Mouse (Mus musculus) kidney, embryonic 16.5 days (tissue): ENCODE data around the gene Prickle4. TPM values are rescaled to one million over a fixed set of nuclear protein-coding genes. Genes with fewer than 3 reads are reported as not detected.
A peak's percentile ranks its signal among the peaks of the same experiment; 100 is the strongest.

ENCODE experiments used
- ATAC-seq: fragments of 200-750 bp; cut with Nextera tagmentation; 2 replicates; pipeline ENCODE4 v1.8.0; 2017; ENCODE audit warnings: moderate TSS enrichment; ENCODE audit not compliant: low FRiP score, low TSS enrichment
- H3K27ac ChIP-seq: fragments of 300-500 bp; sonication (generic); 2 replicates; pipeline ENCODE4 v1.5.1; 2014; ENCODE audit warnings: low read length
- H3K27me3 ChIP-seq: fragments of 300-500 bp; sonication (generic); 2 replicates; pipeline ENCODE4 v1.6.1; 2014; ENCODE audit warnings: low read length, control low read depth, mixed read lengths; ENCODE audit not compliant: insufficient read depth
- H3K36me3 ChIP-seq: fragments of 300-500 bp; sonication (generic); 2 replicates; pipeline ENCODE4 v1.6.1; 2014; ENCODE audit warnings: low read length, control low read depth, mixed read lengths; ENCODE audit not compliant: insufficient read depth
- H3K4me1 ChIP-seq: fragments of 300-500 bp; sonication (generic); 2 replicates; pipeline ENCODE4 v1.6.1; 2014; ENCODE audit warnings: low read length, control low read depth, mixed read lengths; ENCODE audit not compliant: insufficient read depth
- H3K4me2 ChIP-seq: fragments of 300-500 bp; sonication (generic); replicated peaks from 2 replicates; pipeline ENCODE4 v1.6.1; 2014; ENCODE audit warnings: low read depth, low read length
- H3K4me3 ChIP-seq: fragments of 300-500 bp; sonication (generic); 2 replicates; pipeline ENCODE4 v1.5.1; 2014; ENCODE audit warnings: mild to moderate bottlenecking, low read length
- H3K9ac ChIP-seq: fragments of 300-500 bp; sonication (generic); replicated peaks from 2 replicates; pipeline ENCODE4 v1.6.1; 2014; ENCODE audit warnings: low read length
- H3K9me3 ChIP-seq: fragments of 300-500 bp; sonication (generic); 2 replicates; pipeline ENCODE4 v1.6.1; 2016; ENCODE audit warnings: low read length, control low read depth
- WGBS: fragments of 180-500 bp; shearing (Covaris S2); extraction: QIAGEN DNeasy Blood & Tissue Kit; methylation state at CpG from one replicate; pipeline ENCODE4 v1.1.7; 2014; 5-methylcytosine and 5-hydroxymethylcytosine counted together
- polyA plus RNA-seq: library from polyadenylated mRNA; unstranded; fragments of >200 nt; fragmentation: Nextera tagmentation; extraction: Ambion mirVana; gene quantifications from 2 replicates; pipeline ENCODE4 v1.2.1, GENCODE M21; 2015

The Prickle4 gene
- polyA plus RNA-seq, 1 experiment from 2014 or later = 1.3 TPM

DNA sequence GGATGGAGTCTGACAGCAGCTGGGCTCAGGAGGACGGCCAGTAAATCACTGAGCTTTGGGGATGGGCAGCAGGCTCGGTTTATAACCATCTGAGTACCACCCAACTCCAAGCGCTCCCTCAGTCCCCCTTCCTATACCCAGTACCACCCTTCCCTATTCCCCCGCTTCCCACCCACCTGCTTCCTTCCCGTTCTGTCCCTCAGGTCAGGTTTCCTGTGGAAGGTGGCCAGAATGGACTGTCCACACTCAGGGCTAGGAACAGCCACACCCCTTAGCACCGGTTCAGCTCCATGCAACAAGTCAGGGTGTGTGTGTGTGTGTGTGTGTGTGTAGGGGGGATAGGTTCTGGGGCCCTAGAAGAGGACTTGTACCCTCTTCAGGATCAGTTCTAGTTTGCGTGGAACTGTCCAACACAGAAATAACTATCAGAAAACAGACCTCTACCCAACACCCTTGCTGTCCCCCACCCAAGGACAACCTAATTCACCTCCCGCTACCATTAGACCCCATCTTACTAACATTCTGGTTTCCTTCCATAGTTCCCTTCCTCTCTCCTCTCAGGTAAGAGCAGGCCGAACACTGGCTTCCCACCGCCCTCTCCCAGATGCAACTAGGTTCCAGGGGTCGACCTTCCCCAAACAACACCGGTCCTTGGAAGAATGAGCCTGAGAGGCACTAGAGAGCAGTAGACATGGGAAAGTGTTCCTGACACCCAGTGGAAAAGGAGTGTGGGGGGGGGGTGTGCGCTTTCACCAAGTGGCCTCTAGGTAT, 680 bp downstream of the Prickle4 start:
- H3K4me2 ChIP-seq = peak overlapping the region; percentile 83
- peaks cover 24% of the 10 kb centered on the region for H3K4me1 ChIP-seq
- no peak for ATAC-seq
- H3K27ac ChIP-seq = peak overlapping the region; percentile 74; the same call in 1 of the 2 replicates
- H3K4me3 ChIP-seq = peak overlapping the region; percentile 74
- H3K27me3 ChIP-seq = no peaks in the 10 kb centered on the region; the same call in 1 of the 2 replicates
- H3K36me3 ChIP-seq = no peaks in the 10 kb centered on the region
- H3K9ac ChIP-seq = peak overlapping the region; percentile 85
- 31% methylated on average over 13 of the region's 13 CpGs for WGBS
- no peaks in the 10 kb centered on the region for H3K9me3 ChIP-seq

DNA sequence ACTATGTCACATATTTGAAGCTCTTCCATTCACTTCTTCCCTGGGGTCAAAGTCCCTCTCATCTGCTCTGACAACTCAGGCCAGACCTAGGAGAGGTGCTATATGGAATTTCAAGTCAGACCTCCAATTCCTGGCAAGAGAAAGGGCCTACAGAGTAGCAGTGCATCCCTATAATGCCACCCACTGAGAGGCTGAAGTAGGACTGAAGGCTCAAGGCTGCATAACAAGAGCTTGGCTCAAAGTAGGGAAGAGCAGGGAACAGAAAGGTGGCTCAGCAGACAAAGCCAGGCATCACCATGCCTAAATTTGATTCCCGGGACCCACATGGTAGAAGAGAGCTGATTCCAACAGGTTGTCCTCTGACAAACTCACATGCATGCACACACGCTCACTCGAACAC, 2.9 kb downstream of the Prickle4 start:
- peaks cover 30% of the 10 kb centered on the region for H3K4me1 ChIP-seq
- H3K36me3 ChIP-seq = no peaks in the 10 kb centered on the region
- no peak overlapping the region for H3K27ac ChIP-seq
- no peak overlapping the region for H3K4me2 ChIP-seq
- no peaks in the 10 kb centered on the region for H3K9me3 ChIP-seq
- 94% methylated on average over 3 of the region's 3 CpGs for WGBS
- no peaks in the 10 kb centered on the region; the same call in 1 of the 2 replicates for H3K27me3 ChIP-seq
- no peak overlapping the region for H3K9ac ChIP-seq
- no peak for ATAC-seq
- no peak overlapping the region for H3K4me3 ChIP-seq

DNA sequence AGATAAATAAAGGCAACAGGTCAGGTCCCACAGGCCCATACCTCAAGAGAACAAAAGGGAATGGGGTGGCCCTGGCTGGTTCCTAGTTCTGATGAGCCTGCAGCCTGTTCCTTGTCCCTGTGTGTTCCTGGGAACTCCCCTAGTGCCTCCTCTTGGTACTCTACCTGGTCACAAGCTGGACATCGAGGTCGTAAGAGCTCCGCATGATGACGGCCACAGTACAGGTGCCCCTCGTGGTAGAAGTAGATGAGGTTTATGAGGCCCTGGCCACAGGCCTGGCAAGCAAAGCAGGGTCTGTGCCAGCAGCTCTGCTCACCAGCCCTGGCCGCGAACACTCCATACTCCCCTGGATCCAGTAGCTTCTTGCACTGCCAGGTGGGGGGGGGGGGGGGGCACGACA, 4.6 kb downstream of the Prickle4 start:
- Histone ChIP-seq H3K4me1 (peaks cover 26% of the 10 kb centered on the region), H3K4me3 (peak overlapping the region; percentile 75), H3K36me3 (peaks cover 11% of the 10 kb centered on the region; the same call in 1 of the 2 replicates), H3K9me3 (no peaks in the 10 kb centered on the region), H3K27ac (no peak overlapping the region), H3K4me2 (peak overlapping the region; percentile 83; the same call in 1 of the 2 replicates), H3K27me3 (no peaks in the 10 kb centered on the region), H3K9ac (no peak overlapping the region)
- WGBS = 82% methylated on average over 8 of the region's 8 CpGs
- ATAC-seq = no peak

DNA sequence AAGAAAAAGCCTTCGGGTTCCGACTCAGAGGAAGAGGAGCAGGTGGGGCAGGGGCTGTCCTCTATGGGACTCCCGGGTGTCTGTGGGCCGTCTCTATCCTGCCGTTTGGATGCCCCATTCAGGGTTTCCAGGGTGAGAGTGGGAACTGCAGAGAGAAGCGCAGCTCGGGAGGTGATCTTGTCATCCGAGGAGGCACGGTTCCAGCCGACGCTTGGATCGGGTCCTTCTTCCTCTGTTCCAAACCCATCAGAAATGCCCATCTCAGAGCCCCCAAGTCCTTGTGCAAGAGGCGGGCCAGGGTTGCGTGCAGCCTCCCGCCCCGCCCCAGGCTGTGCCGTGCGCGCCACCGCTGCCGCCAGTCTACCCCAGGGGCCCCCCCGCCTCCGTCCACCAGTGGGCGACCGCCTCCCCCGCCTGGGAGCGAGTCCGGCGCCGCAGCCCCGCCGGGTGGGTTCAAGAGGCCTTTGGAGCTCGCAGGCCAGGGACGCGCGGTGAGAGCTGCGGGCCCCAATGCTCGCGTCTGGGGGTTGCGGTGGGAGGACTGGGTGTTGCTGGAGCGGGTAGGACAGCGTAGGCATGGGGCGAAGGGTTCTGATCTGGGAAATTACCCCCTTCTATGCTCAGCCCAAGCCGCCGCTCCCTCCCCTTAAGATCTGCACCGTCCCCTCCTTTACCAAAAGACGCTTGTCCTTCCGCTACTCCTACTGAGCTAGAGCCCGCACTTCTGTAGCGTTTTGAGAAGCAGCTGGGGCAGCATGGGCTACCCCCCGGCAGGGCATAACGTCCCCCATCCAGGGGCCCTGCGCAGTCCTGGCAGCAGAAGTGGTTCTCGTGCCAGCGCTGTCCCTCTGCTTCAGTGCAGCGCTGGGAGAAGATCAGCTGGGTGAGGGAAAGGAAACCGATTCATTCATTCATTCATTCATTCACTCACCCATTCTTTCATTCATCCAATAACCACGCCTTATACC, 5.6 kb downstream of the Prickle4 start, which contains the start of gene Frs3:
Gene Frs3 (plus strand): TSS at position 423 of the 968 bp plus-strand sequence.
- H3K9ac ChIP-seq = peak within 1 kb of the TSS; percentile 83
- H3K27me3 ChIP-seq = no peaks in the 10 kb centered on the region
- peak within 1 kb of the TSS; percentile 75 for H3K4me3 ChIP-seq
- WGBS = 1% methylated on average over 57 of the region's 58 CpGs
- peaks cover 19% of the 10 kb centered on the region; the same call in 1 of the 2 replicates for H3K36me3 ChIP-seq
- H3K4me1 ChIP-seq = peaks cover 20% of the 10 kb centered on the region
- peak within 1 kb of the TSS; percentile 83 for H3K4me2 ChIP-seq
- H3K9me3 ChIP-seq = no peaks in the 10 kb centered on the region
- peak within 1 kb of the TSS; percentile 72 for H3K27ac ChIP-seq
- peak; percentile 68 for ATAC-seq

DNA sequence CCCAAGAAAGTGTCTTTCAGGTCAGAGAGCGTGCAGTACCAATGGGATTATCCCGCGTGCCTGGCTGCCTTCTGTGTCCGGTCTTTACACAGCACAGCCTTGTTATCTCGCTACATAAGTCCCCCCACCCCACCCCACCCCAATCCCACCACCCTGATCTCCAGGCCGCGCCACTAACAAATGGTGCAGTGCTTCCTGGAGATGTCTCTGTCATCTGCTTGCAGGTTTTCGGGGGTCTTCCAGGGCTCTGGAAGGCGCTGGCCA, 6.3 kb downstream of the Prickle4 start, which contains the start of gene Tomm6:
Gene Tomm6 (minus strand): TSS at position 43 of the 264 bp plus-strand sequence.
- Histone ChIP-seq H3K27ac (peak within 1 kb of the TSS; percentile 72), H3K4me2 (peak within 1 kb of the TSS; percentile 83), H3K9me3 (no peaks in the 10 kb centered on the region), H3K27me3 (no peaks in the 10 kb centered on the region), H3K36me3 (peaks cover 21% of the 10 kb centered on the region; the same call in 1 of the 2 replicates), H3K4me3 (peak within 1 kb of the TSS; percentile 75), H3K4me1 (peaks cover 15% of the 10 kb centered on the region), H3K9ac (peak within 1 kb of the TSS; percentile 83)
- no peak for ATAC-seq
- WGBS = 0% methylated on average over 9 of the region's 9 CpGs

DNA sequence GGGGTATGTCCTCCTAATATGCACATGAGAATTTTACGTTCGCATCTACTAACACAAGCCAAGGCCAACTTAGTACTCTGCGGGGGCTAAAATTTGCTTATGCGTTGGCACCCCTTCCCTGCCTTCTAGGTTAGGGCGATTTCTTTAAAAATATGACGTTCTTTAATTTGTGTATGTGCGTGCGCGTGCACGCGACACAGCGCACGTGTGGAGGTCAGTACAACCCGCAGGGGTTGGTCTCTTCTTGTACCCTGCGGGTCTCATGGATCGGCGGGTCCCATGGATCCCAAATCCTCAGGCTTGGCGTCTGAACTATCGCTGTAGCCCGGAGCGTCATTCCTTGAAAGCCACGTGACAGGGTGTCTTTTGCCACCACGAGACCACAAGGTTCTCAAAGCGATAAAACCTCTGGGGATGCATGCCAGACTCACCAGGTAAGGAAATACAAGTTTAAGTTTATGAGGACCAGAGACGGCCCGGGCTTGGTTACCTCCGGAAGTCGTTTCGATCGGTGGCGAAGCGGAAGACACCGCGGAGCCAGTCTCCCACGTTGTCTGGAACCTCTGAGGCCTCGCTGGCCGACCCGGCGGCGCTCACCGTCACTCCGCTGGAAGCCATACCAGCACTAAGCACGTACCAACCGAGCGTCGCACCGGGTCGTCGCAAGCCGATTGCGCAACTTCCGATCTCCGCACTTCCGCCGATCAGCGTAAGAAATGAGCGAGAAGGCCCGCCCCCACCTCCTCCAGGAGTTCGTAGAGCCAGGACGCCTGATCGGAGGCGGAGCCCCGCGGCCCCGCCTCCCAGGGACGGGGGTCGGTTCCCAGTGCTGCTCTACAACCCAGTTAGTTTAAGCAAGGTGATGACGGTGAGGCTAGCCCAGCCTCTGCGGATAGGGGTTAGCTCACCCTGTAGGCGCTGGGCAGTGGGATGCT, 6.9 kb downstream of the Prickle4 start:
- Histone ChIP-seq H3K9me3 (no peaks in the 10 kb centered on the region), H3K27me3 (no peaks in the 10 kb centered on the region), H3K9ac (peak overlapping the region; percentile 83), H3K27ac (peak overlapping the region; percentile 72), H3K4me1 (peaks cover 15% of the 10 kb centered on the region), H3K4me3 (peak overlapping the region; percentile 75), H3K4me2 (peak overlapping the region; percentile 83), H3K36me3 (peaks cover 26% of the 10 kb centered on the region)
- under 1% methylated on average over 69 of the region's 70 CpGs for WGBS
- peak; percentile 92 for ATAC-seq

DNA sequence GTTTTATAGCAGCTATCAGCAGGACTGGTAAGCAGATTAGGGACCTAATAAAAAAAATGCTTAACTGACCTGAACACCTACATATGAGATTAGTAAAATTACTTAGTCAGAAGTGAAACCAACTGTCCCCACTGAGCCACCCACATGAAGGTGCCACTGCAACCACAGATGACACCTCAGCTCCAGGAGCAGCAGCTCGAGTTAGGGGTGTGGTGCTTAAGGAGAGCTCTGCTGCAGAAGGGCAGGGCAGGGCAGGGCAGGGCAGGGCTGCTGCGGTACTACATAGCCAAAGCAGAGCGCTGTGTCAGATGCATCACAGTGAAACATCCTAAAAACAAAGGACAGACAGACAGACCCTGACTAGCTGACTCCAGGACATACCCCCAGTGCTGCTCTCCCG, 11.7 kb downstream of the Prickle4 start:
- Histone ChIP-seq H3K4me3 (no peak overlapping the region), H3K36me3 (peaks cover 44% of the 10 kb centered on the region), H3K4me1 (peaks cover 10% of the 10 kb centered on the region), H3K9ac (no peak overlapping the region), H3K9me3 (no peaks in the 10 kb centered on the region), H3K27me3 (no peaks in the 10 kb centered on the region), H3K27ac (no peak overlapping the region), H3K4me2 (no peak overlapping the region)
- 80% methylated on average over 4 of the region's 4 CpGs for WGBS
- no peak for ATAC-seq

DNA sequence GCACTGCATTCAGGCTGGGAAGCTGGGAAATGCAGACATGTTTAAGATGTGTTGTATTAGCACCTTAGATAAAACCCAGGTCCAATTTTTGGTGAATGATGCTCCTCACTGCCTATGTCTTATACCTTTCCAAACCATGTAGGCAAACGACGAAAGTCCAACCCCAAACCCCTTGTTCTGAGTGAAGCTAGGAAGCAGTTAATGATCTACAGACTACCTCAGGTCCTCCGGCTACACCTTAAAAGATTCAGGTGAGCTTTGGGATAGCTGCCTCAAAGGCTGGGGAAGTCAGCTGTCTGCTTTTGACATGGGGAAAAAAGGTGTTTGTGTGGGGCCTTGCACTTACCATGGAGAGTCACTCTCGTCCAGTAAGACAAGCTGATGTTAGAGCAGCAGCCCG, 15.8 kb downstream of the Prickle4 start:
- ATAC-seq = peak; percentile 40
- WGBS = 71% methylated on average over 5 of the region's 5 CpGs

DNA sequence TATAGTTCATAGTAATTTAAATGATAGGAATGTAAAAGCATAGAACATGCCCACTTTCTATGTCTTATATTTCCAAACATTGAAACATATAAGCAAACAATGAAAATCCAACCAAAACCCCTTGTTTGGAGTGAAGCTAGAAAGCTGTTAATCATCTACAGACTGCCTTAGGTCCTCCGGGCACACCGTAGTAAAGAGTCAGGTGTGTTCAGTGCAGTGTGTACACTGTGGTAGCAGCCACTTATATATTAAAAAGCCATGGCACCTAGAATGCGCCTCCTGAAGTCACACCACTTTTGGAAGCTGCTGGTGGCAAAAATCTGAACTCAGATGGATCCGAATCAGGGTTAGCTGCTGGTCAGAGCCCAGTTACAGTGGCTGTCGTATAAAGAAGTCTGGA, 16.3 kb downstream of the Prickle4 start:
- WGBS = 74% methylated on average over 5 of the region's 5 CpGs
- no peaks in the 10 kb centered on the region for H3K9me3 ChIP-seq
- H3K4me1 ChIP-seq = peaks cover 12% of the 10 kb centered on the region; the same call in 1 of the 2 replicates
- 0 out of 2 replicates have a peak, but pooled peaks have one; percentile 64 for ATAC-seq
- no peak overlapping the region for H3K4me3 ChIP-seq
- no peaks in the 10 kb centered on the region for H3K27me3 ChIP-seq
- peak overlapping the region; percentile 65; the same call in 1 of the 2 replicates for H3K27ac ChIP-seq
- H3K4me2 ChIP-seq = no peak overlapping the region
- H3K9ac ChIP-seq = no peak overlapping the region
- H3K36me3 ChIP-seq = peaks cover 32% of the 10 kb centered on the region

More for the DNA sequence above, 15.8 kb downstream of the Prickle4 start:
- no peak overlapping the region for H3K4me2 ChIP-seq
- peaks cover 35% of the 10 kb centered on the region for H3K36me3 ChIP-seq
- peak overlapping the region; percentile 65; the same call in 1 of the 2 replicates for H3K27ac ChIP-seq
- H3K27me3 ChIP-seq = no peaks in the 10 kb centered on the region
- H3K4me1 ChIP-seq = peaks cover 7% of the 10 kb centered on the region; the same call in 1 of the 2 replicates
- no peak overlapping the region for H3K9ac ChIP-seq
- no peaks in the 10 kb centered on the region for H3K9me3 ChIP-seq
- H3K4me3 ChIP-seq = no peak overlapping the region
